Mouse (Mus musculus) myocyte (in vitro differentiated cells): ENCODE data around the gene Kptn. TPM values are rescaled to one million over a fixed set of nuclear protein-coding genes. Genes with fewer than 3 reads are reported as not detected.
A peak's percentile ranks its signal among the peaks of the same experiment; 100 is the strongest.

Experiments
- H3K27me3 ChIP-seq: one replicate; pipeline ENCODE4 v1.6.1; 2011; ENCODE audit not compliant: control insufficient read depth, insufficient read depth, insufficient read length
- H3K36me3 ChIP-seq: one replicate; pipeline ENCODE4 v1.6.1; 2011; ENCODE audit not compliant: control insufficient read depth, insufficient read depth
- H3K4me2 ChIP-seq: one replicate; pipeline ENCODE4 v1.6.1; 2011; ENCODE audit warnings: low read depth, control low read depth
- H3K4me3 ChIP-seq: one replicate; pipeline ENCODE4 v1.5.1; 2011; ENCODE audit warnings: mild to moderate bottlenecking, control low read depth, moderate library complexity
- H3K79me2 ChIP-seq: one replicate; pipeline ENCODE4 v1.6.1; 2011; ENCODE audit not compliant: control insufficient read depth, insufficient read depth
- H3ac ChIP-seq: one replicate; pipeline ENCODE4 v1.6.1; 2011; ENCODE audit not compliant: control insufficient read depth, insufficient read length
- CEBPB ChIP-seq: IDR thresholded peaks from 2 replicates; pipeline ENCODE4 v1.6.1; 2011; ENCODE audit warnings: mild to moderate bottlenecking, moderate library complexity; ENCODE audit not compliant: poor library complexity, insufficient read depth, severe bottlenecking
- E2F4 ChIP-seq: IDR thresholded peaks from one replicate; pipeline ENCODE4 v1.6.1; 2011; ENCODE audit warnings: mild to moderate bottlenecking, control low read depth, moderate library complexity; ENCODE audit not compliant: insufficient read depth
- MAX ChIP-seq: IDR thresholded peaks from one replicate; pipeline ENCODE4 v1.6.1; 2011; ENCODE audit warnings: low read depth, mild to moderate bottlenecking, control low read depth
- MYOD1 ChIP-seq, 3 experiments: IDR thresholded peaks; one replicate each; pipeline ENCODE4 v1.6.1; 2011; ENCODE audit warnings: control low read depth in 2 of 3, low read depth in 2 of 3, mild to moderate bottlenecking in 2 of 3, moderate library complexity in 1 of 3; ENCODE audit not compliant: insufficient read length in 2 of 3, control insufficient read depth in 1 of 3
- MYOG ChIP-seq, 3 experiments: IDR thresholded peaks; one replicate each; pipeline ENCODE4 v1.6.1; 2011; ENCODE audit warnings: control low read depth in 2 of 3, low read depth in 2 of 3, mild to moderate bottlenecking in 2 of 3; ENCODE audit not compliant: insufficient read length in 2 of 3, control insufficient read depth in 1 of 3, insufficient read depth in 1 of 3
- POLR2A ChIP-seq: IDR thresholded peaks from one replicate; pipeline ENCODE4 v1.6.1; 2011; ENCODE audit warnings: low read depth, mild to moderate bottlenecking, control low read depth, moderate library complexity; ENCODE audit not compliant: insufficient read length
- POLR2AphosphoS2 ChIP-seq: IDR thresholded peaks from one replicate; pipeline ENCODE4 v1.6.1; 2011; ENCODE audit warnings: low read depth, control low read depth; ENCODE audit not compliant: insufficient read length
- REST ChIP-seq: IDR thresholded peaks from one replicate; pipeline ENCODE4 v1.6.1; 2011; ENCODE audit warnings: mild to moderate bottlenecking, control low read depth, moderate library complexity; ENCODE audit not compliant: insufficient read depth, insufficient read length
- SRF ChIP-seq: IDR thresholded peaks from one replicate; pipeline ENCODE4 v1.6.1; 2011; ENCODE audit warnings: low read depth; ENCODE audit not compliant: control insufficient read depth, insufficient read length
- TCF12 ChIP-seq: IDR thresholded peaks from one replicate; pipeline ENCODE4 v1.6.1; 2011; ENCODE audit warnings: mild to moderate bottlenecking, control low read depth; ENCODE audit not compliant: poor library complexity, insufficient read depth, severe bottlenecking
- TCF3 ChIP-seq: IDR thresholded peaks from one replicate; pipeline ENCODE4 v1.6.1; 2011; ENCODE audit warnings: low read depth, control low read depth; ENCODE audit not compliant: insufficient read length
- USF1 ChIP-seq: IDR thresholded peaks from one replicate; pipeline ENCODE4 v1.6.1; 2011; ENCODE audit warnings: low read depth, mild to moderate bottlenecking, control low read depth, moderate library complexity
- polyA plus RNA-seq: library from polyadenylated mRNA; unstranded; fragments of >200 nt; fragmentation: generic; extraction: Trizol; gene quantifications from one replicate; pipeline ENCODE4 v1.2.1, GENCODE M21; 2012; ENCODE audit warnings: missing spikeins

Gene Kptn
- polyA plus RNA-seq, 1 experiment = 16.4 TPM

DNA sequence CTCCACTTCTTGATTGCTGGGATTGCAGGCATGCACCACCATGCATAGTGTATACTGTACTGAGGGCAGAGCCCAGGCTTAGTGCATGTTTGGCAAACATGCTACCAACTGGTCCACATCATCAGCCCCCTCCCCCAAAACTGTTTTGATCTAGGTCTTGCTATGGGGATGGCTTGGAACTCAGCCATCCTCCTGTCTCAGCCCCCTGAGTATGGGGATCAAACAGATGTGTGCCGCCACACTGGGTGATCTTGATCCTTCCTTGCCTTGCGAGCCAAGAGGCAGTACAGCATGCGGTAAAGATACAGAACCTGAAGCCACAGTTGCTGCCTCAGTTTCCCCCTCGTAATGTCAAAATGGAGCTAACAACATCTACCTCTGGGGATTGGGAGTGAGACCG lies 9.2 kb downstream of the Kptn start:
- no peak for TF ChIP-seq MYOG (IDR thresholded peaks at IDR 0.05; ENCODE audit: control insufficient read depth in 1 of 3, insufficient read depth in 1 of 3, insufficient read length in 2 of 3, low read depth in 2 of 3)
- no peak for TF ChIP-seq MYOD1 (IDR thresholded peaks at IDR 0.05; ENCODE audit: control insufficient read depth in 1 of 3, insufficient read length in 2 of 3, low read depth in 2 of 3)
- no peak for TF ChIP-seq TCF3
- TF ChIP-seq TCF12 = no peak
- no peak overlapping the region for H3K4me3 ChIP-seq
- H3K4me2 ChIP-seq = no peak overlapping the region

DNA sequence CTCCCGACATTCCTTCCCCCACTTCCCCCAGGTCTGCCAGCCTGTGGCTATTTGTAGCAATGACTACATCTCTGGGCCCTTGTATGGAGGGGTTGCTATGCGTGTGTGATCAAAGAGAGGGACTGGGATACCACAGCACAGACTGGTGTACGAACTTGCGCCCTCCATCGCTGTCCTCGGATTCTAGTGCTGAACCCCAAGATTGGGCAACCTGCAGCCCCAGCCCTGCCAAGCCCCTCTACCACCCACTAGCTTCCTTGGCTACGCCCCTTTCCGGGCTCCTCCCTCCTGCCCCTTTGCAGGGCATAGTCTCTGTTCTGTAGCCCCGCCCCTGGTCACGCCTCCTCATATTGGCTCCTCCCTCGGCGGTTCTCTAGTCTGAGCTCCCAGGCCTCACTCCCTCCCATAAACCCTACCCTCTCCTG lies 9.7 kb downstream of the Kptn start, which contains the start of gene Slc8a2:
Slc8a2 (plus strand) TSS at position 406 of the 425 bp plus-strand sequence.
- Histone ChIP-seq H3K79me2 (no peaks in the 10 kb centered on the region), H3K4me3 (no peak within 1 kb of the TSS), H3K36me3 (no peaks in the 10 kb centered on the region), H3K27me3 (peaks cover 39% of the 10 kb centered on the region), H3ac (no peak within 1 kb of the TSS), H3K4me2 (no peak within 1 kb of the TSS)
- TF ChIP-seq CEBPB (no peak), MYOG (IDR thresholded peaks at IDR 0.05; ENCODE audit: control insufficient read depth in 1 of 3, insufficient read depth in 1 of 3, insufficient read length in 2 of 3, low read depth in 2 of 3) (no peak), TCF3 (no peak), REST (peak; percentile 72)

More for the DNA sequence above, 9.2 kb downstream of the Kptn start:
- H3ac ChIP-seq = no peak overlapping the region
- H3K79me2 ChIP-seq = no peaks in the 10 kb centered on the region
- H3K27me3 ChIP-seq = peaks cover 33% of the 10 kb centered on the region
- no peaks in the 10 kb centered on the region for H3K36me3 ChIP-seq

DNA sequence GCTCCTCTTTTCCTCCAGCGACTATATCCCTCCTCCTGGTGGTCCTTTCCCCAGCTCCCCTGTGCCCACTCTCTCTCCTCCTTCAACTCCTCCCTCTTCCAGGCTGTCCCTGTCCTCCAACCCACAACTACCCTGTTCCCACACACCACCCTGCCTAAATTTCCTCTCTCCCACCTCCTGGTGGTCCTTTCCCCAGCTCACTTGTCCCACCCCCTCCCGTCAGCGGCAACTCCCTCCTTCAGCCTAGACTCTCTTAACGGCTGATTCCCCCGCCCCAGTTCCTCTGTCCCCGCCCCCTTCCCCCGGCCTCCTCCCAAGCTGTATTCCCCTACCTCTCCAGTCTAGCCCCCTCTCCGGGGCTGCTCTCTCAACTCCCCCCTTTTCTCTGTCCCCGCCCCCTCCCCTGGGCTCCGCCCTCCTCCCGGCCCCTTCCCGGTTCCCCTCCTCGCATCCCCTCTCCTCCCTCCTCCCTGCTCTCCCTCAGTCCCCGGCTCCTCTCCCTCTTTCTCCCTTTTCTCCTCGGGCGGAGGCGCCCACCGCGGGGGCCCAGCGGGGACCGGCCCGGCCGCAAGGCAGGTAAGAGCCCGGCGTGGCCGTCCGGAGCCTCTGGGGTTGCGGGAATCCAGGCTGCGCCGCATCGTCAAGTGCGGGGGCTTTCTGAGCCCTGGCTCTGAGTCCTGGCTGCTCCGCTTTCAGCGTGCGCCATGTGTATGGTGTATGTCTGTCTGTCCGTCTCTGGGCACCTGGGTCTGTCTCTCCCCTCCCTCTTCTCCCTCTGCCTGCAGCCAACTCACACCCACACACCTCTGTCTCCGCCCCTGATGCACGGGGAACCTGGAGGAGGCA lies 10.4 kb downstream of the Kptn start:
- H3K4me3 ChIP-seq = no peak overlapping the region
- no peak overlapping the region for H3K4me2 ChIP-seq
- no peak for TF ChIP-seq REST
- TF ChIP-seq TCF12 = no peak
- no peak for TF ChIP-seq POLR2AphosphoS2
- no peak for TF ChIP-seq USF1
- TF ChIP-seq MYOG (IDR thresholded peaks at IDR 0.05; ENCODE audit: control insufficient read depth in 1 of 3, insufficient read depth in 1 of 3, insufficient read length in 2 of 3, low read depth in 2 of 3) = no peak
- no peak for TF ChIP-seq TCF3
- TF ChIP-seq MYOD1 (IDR thresholded peaks at IDR 0.05; ENCODE audit: control insufficient read depth in 1 of 3, insufficient read length in 2 of 3, low read depth in 2 of 3) = no peak
- no peak for TF ChIP-seq MAX
- TF ChIP-seq E2F4 = no peak
- TF ChIP-seq CEBPB = no peak
- TF ChIP-seq SRF = no peak
- no peak for TF ChIP-seq POLR2A
- H3K36me3 ChIP-seq = no peaks in the 10 kb centered on the region
- H3K27me3 ChIP-seq = peaks cover 44% of the 10 kb centered on the region
- no peaks in the 10 kb centered on the region for H3K79me2 ChIP-seq
- H3ac ChIP-seq = no peak overlapping the region

DNA sequence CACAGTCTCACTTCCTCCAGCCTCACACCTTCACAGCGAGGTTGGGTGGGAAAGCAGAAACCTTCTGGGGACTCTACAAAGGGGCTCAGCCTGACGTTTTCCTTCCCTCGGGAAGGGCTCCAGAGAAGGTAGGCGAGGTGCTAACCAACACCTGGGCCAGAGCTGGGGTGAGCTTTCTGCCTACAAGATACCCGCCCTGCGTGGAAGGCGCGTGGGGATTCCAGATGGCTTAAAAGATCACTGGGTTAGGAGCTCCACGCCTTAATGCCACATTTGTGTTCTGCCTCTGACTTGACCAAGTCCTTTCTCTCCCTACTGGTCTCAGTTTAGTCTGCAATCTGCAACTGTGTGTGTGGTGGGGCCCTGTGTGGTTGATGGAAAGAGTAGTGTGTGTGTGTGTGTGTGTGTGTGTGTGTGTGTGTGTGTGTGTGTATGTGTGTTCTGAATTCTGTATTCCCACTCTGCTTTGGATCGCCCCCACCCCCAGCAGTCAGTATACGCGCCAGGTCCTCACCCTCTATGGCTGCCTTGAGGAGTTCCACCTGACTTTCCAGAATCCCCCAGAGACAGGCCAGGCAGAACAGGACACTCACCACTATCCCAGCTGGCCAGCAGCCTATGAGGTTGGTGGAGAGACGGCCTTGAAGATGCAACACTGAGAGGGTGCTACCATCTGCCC lies 11.4 kb downstream of the Kptn start:
- Histone ChIP-seq H3K79me2 (no peaks in the 10 kb centered on the region), H3K36me3 (no peaks in the 10 kb centered on the region), H3K4me3 (no peak overlapping the region), H3ac (no peak overlapping the region), H3K4me2 (no peak overlapping the region), H3K27me3 (peaks cover 51% of the 10 kb centered on the region)
- TF ChIP-seq USF1 (no peak), TCF3 (no peak), POLR2A (no peak), TCF12 (no peak), MAX (no peak), CEBPB (no peak), MYOG (IDR thresholded peaks at IDR 0.05; ENCODE audit: control insufficient read depth in 1 of 3, insufficient read depth in 1 of 3, insufficient read length in 2 of 3, low read depth in 2 of 3) (no peak), REST (no peak), POLR2AphosphoS2 (no peak), MYOD1 (IDR thresholded peaks at IDR 0.05; ENCODE audit: control insufficient read depth in 1 of 3, insufficient read length in 2 of 3, low read depth in 2 of 3) (no peak), SRF (no peak), E2F4 (no peak)

DNA sequence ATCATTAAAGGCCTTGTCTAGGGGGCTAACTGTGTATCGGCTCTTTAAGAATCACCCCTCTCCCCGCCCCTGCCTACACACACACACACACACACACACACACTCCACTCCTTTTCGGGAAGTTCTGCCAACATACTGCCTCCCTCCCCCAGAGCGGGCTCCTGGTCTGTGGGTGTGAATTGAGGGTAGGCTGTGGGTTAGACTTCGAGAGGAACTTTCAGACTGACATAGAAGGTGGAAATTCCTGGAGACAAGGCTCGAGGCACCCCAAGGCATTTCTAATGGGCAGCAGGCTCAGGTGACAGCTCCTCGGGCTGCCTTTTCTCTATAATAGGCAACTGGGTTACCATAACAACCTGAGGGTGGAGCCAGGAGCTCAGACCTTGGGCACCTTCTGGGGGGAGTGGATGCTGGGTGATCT lies 12.5 kb downstream of the Kptn start:
- Histone ChIP-seq H3K36me3 (no peaks in the 10 kb centered on the region), H3K4me2 (no peak overlapping the region), H3K79me2 (no peaks in the 10 kb centered on the region), H3ac (no peak overlapping the region), H3K4me3 (no peak overlapping the region), H3K27me3 (peaks cover 51% of the 10 kb centered on the region)
- TF ChIP-seq POLR2AphosphoS2 (no peak), TCF12 (no peak)
